Mouse (Mus musculus) natural killer cell, adult 2 months (primary cell): ENCODE measurements around the gene Barx2.
A peak's percentile ranks its signal among the peaks of the same experiment; 100 is the strongest.

ENCODE experiments used
- DNase-seq, 2 experiments: peaks; one replicate each; pipeline ENCODE4 v3.0.0; 2022; ENCODE audit warnings: low spot score in 2 of 2

The Barx2 gene

DNA sequence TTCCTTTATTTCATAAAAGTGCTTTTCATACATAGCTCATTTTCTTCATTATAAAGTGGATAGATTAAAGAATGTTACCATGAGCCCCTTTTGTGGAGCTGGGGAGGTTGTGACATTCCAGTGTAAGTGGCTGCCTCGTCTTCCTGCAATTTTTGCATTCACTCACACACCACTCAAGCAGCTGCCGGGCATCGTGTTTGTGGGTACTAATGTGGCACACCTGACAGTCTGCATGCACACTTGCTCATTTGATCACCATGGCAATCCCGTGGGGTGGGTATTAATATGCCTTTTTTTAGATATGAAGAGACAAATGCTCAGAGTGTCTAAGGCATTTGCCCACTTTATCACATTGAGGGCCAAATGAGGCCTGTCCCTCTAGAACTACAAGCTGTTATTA is 24.9 kb downstream of the Barx2 start:
- DNase-seq = no peak

DNA sequence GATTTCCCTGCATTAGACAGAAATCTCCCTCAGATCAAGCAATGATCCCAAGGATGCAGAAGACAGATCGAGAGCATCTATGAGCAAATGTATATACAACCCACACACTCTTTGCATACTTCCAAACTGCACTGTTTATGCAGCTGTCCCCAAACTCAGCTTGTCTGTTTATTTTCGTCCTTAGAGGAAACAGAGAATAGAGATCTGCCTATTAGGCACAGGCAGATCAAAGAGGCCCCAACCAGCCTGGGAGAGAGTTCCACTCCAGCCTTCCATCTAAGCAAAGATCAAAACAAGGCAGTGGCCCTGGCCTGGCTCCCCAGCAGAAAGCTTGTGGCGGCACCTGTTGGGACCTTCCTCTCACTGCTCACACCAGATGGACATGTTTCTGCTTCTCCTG is 27.0 kb downstream of the Barx2 start:
- no peak for DNase-seq

DNA sequence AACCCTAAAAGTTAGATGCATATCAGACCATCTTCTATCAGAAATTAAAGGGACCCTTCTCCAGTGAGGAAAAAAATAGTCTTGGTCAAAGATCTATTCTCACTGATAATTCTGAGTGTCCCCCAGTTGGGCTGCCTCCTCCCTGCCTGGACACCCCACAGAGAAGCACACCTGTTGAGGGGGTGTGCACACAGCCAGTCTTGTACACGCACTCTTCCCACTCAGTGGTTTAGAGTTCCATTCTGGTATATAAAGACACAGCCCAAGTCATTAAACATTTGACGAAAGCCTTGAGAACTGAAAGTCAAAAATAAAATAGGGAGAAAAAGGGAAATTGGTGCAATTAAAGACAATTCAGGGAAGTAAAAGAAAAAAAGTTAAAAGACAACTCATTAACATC is 30.9 kb downstream of the Barx2 start:
- no peak for DNase-seq

DNA sequence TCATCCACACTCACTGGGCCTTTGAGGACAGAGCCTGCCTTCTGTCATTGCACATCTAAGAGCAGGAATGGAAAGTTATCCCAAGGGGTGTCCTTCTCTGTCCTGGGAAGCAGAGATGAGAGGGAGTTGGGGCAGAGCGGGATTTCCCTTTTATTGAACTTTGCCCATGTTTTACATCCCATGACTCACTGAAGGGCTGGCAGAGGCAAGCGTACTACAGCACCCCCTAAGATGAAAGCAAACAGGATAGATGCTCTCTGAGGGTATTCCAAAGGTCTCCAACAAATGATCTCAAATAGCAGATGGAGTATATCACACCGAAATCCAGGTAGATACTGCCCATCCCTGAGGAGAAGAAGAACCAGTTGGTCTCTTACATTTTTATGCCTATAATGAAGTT is 37.7 kb downstream of the Barx2 start:
- DNase-seq = no peak

DNA sequence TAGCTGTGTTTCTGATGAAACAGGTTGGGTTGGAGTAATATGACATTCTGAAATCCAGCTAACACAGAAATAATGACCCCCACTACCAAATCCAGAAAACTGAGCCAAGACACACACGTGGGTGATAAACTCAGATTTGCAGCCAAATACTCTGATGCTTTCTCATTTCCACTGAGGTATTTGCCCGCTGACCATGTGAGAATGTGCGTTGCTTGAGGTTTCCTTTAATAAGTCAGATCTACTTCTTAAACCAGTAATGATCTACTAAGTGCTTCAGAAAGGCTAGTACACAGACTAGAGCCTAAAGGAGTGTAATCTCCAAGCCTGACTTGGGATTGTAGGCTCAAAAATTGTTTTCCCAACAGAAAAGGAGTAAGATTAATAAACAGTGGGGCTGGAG is 39.0 kb downstream of the Barx2 start:
- no peak for DNase-seq

DNA sequence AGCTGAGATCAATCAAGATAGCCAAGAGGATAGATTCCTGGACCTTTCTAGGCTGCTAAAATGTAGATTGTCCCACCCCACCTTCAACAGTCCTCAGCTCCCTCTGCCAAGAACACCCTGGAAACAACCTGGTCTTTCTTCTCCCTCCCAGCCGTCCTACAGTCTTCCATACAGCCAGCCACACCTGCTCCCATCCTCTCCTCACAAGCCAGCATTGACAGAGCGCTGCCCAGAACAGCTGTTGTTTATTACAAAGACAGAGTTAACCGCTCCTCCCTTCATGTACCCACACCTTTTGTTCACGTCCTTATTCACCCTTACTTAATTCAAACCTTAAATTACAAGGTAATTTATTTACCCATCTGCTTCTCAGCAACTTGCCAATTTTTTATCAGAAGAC is 41.9 kb downstream of the Barx2 start:
- DNase-seq = no peak

DNA sequence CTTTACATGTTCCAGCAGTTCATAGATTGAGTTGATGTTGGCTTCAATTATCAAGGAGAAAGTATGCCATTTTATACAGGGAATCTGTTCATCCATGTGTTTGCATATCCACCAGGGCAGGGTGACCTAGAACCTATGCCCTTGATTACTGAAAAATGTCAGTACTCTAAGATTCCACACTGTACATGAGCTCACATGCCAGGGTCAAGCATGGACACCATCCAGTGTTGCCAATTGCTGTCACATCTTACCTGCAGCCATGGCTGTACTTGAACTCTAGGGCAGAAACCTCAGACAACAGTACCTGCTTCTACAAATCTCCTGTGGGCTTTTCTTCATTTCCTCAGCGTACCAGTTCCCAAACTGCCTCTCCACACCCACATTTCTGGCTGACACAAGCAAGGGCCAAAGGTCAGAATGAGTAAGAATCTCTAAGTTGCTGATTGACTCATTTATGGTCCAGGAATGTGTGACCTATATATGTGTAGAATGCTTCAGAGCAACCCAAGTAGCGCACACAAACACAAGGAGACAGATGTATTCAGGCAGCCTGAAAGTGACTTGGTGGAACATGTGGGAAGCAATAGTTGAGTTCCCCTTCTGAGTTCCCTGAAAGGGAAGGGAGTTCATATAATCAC is 44.3 kb downstream of the Barx2 start:
- DNase-seq = no peak

DNA sequence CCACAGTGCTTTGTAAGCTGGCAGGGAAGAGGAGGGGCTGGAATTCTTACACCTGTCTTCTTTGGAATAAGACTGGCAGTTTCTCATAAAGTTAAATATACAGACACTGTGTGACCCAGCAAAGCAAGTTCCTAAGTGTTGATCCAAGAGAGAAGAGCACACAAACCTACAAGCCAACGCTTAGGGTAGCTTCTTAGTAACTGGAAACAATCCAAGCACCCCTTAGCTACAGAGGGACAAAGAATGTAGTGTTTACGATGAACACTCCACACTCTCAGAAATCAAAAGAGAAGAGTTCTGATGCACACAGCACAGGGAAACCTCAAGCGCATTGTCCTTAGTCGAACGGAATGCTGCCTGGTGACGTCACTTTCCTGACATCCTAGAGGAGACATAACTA is 49.4 kb downstream of the Barx2 start:
- no peak for DNase-seq

DNA sequence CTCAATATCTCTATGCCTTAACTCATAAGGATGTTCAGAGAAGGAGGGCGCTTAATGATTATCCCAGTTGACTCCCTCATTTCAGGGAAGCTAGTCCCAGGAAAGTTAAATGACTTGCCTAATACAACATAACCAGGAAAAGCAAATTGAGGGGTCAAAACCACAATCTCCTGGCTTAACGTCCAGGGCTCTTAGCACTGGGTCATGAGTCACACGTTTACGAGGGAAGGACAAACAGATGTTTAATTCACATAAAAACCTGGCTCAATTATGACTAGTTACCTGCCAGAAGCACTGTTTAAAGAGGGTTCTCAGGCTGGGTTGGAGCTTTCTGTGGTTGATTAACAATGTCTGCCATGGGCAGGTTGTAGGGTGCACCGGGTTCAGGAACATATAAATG is 53.8 kb downstream of the Barx2 start:
- DNase-seq = no peak

DNA sequence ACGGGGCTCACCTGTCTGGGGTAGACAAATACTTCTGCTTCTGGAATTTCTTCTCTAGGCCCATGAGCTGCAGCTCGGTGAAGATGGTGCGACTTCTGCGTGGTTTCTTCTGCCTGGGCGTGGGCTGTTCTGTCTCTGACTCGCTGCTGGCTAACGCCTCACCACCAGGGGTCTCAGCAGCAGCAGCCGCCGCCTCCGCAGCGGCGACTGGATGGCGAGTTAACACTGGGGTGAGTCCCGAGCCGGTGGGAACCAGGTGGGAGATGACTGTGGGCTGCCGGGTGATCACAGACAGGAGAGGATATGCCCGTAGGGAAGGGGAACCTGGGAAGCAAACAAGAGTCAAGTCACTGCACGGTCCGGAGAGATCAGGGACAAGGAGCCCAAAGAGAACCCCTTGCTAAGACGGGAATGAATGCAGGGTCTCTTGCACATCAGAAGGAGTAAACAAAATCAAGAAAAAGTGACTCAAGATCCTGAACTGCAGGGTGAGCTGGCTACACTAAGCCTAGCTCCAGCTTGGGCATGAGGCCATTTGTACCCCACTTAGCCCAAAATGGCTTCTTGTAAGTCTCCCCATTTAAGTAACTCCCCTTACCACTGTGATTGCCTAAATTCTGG is 54.4 kb downstream of the Barx2 start:
- DNase-seq = no peak

DNA sequence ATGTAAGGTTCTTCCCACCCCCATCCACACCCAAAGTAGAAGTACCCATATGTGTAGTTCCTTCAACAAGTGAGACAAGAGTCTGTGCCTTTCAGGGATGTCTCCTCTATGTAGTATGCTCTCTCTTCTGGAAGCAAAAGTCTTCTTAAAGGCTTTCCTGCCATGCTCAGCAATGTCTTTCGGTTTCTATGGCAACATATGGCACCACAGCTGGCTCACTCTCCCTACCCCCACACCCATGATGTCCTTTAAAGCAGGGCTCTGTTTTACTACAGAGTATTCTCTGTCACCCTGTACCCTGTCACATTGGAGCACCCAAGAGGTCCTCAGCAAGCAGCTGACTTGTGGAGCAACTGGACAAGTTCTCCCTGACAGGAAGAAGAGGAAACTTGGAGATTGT is 55.8 kb downstream of the Barx2 start:
- no peak for DNase-seq

DNA sequence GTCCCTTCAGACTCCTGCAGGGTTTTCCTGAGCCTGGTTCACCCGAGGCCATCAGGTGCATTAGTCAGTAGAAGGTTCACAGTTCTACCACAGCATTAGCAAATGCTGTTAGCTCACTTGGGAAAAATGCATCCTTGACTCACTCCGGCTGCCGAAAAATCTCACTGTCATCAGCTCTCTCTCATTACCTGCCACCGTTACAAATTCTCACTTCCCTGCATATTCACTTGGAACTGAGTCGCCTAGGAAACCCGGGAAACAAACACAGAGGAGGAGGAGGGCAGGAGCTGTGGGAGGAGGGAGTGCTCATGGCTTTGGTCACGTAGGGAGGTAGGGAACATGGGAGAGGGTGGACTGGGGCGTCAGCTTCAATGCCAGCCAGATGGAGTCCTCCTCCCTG is 56.8 kb downstream of the Barx2 start:
- DNase-seq = no peak

DNA sequence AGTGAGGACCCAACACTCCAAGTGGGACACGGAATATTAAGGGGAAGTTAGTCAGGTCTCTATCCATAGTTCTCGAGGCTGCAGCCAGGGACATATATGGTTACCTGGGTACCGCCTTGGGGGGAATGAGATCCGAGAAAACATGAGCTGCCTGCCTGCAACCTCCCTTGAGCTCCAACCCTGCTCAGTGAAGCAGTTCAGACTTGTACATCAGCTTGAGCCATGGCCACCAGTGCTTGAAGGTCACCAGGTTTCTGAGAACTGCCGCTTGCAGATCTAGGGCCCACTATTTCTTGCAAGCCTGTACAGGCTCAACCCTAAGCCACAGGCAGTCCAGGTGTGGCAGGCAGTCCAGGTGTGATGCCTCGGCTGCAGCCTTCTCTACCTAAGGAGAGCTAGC is 57.6 kb downstream of the Barx2 start:
- no peak for DNase-seq

DNA sequence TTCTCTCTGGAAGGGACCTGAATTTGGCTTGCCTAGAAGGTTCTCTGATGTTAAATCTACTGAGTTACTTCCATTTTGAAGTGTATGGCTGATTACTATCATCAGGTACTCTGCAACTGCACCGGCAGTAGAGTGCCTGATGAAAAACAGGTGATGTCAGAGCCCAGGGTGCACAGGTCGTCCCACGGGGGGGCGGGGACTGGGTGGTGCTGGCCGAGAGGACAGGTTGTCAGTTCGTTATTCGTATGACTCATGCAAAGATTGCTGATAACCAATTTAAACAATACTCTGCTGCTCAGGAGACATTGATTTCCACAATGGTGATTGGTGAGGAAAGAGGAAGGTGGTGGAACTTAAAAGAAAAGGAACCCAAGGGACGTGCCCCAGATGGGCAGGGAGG is 61.6 kb downstream of the Barx2 start:
- no peak for DNase-seq

DNA sequence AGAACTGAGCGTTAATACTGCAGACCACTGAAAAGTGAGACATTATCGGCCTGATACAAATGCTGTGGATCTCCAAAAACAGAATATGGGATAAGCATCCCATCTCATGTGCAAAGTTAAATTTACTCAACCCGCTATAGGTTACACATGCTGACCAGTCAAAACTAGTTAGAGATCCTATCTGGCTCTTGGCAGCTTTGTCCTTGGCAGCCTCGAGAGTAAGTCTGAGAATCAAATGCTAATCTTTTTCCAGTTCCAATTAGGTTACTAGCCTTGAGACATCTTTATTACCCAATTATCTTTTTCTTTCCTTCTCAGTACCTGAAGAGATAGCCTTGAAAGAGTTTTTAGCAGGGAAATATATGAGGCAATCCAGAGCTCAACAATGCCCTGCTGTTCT is 62.6 kb downstream of the Barx2 start:
- DNase-seq = no peak

DNA sequence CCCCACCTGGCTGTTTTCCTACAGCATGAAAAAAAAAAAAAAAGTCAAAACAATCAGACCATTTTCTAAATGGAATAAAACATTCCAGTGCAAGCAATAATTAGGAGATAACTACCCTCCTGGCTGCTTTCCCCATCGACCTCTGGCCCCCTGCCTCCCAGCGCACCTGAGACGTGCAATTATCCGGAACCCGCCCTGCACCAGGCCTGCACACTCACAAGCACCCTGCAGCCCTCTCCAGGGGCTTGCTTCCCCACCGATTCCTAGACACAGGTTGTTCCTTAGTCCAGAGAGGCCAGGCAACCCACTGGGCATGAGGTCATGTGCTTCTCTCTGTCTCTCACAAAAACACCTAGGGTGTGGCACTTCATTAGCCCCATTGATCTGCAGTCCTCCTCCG is 63.9 kb downstream of the Barx2 start:
- no peak for DNase-seq

DNA sequence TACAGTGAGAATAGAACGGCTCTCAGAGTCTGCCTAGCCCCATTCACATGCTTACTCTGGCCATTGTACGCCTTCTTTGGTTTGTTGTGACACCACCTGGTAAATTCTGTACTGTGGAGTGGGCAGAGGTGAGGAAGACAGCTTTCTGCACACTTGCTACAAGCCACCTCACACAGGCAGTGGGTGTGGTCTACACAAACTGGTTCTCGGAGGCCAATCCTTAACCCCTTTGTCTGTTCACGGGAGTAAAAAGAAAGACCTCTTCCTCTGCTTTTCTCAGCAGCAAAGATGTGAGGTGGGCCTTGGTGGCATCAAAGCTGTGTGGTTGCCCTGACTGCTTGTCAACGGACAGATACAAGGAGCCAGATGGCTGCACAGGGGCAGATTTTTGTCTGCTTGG is 68.6 kb downstream of the Barx2 start:
- DNase-seq = no peak

DNA sequence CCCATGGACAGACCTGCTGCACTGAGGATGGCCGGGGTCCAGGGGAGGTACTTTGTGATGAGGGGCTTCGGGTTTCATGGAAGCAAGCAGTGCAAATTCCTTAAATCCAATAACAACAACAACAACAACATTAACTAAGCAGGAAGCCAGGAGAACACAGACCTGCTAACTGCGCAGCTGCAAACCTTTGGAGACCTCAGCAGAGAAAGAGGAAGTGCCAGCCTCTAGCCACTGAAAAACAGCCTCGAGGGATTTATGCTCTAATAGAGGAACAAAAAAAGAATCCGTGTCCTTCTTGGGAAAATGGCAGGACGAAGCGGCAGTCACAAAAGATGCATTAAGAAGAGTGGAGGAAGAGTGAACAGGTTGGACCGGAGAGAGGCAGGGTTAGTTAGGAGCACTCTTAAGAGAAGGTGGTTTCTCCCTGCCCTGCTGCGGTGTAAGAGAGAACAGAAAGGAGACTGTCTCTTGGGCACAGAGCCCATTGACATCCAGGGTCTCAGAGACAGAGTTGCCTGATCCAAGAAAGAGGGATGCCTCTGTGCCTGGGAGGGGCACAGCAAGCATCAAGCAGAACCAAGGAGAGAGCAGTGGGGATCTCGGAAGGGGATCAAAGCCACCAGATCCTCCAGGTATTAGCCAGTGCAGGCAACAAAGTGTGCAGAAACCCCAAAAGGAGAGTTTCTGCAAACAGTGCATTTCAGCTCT is 72.0 kb downstream of the Barx2 start:
- DNase-seq = peak in 1 of 2 experiments; percentile 11

DNA sequence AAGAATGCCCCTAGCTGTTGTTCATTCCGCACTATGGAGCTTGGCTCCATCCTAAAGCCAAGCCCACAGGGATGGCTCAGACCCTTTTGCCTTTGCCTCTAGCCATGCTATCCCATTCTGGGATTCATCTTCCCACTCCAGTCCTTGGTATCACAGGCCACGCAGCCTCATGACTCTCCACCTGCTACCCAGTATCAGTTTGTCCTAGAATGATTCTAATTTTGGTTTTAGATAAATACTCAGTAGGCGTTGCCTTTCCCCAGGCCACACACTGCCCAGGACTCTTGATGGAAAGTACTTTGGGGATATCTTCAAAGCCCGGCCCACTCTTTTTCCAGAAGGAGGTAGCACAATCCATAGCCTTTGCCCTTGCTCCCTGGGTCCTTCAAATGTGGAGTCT is 72.7 kb downstream of the Barx2 start:
- no peak for DNase-seq

DNA sequence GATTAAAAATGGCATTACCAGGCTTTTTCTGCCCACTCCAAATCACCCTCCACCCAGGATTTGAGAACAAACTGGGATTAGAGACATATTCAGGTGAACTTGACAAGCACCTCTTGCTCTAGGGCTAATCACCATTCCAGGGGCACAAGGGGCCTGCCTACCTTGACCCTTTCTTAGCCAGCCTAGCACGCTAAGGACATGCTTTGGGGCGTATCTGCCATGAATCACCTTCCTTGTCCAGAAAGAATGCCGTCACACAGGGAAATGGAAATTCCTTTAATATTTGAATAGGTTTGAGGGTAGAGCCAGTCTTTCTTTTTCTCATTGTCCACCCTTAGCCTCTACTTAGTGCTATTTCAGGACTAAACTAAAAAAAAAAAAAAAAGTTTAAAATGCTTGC is 73.2 kb downstream of the Barx2 start:
- DNase-seq = no peak

DNA sequence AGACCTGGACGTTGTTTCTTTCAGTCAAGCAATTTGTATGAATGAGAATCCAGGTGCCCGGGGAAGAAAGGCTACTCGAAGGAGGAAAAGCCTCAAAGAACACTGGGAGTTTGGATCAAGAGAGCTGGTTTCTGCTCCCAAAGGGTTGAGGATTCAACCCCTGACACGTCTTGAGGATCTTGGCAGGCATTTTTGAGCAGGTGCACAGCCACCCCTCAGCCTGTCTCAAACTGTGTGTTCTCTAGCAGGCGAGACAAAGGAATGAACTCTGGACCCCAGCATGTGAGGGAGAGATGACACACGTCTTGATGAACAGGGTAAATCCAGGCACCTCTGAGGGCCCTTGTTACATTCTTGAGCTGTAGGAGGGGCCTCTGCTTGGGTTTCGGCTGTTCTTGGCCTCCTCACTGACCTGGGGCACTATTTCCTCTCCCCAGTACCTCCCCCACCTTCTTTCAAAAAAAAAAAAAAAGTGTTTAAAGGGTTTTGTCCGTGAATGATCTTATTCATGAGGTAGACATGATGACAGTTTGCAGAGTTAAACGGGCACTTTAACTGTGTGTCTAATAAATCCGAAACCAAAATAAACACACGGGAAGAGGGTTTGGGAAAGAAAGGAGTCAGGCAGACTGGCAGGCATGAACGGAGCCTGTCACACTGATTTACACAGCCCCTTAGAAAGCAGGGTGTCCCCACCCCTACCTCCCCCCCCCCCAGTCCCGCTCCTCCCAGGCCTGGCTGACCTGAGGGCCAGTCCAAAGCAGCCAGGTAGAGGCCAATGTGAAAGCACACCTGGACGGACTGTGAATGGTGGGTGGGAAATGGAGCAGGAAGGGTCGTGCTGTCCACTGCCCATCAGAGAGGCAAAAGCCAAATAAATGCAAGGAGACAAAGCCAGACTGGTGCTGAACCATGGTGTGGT is 73.9 kb downstream of the Barx2 start:
- DNase-seq = no peak

DNA sequence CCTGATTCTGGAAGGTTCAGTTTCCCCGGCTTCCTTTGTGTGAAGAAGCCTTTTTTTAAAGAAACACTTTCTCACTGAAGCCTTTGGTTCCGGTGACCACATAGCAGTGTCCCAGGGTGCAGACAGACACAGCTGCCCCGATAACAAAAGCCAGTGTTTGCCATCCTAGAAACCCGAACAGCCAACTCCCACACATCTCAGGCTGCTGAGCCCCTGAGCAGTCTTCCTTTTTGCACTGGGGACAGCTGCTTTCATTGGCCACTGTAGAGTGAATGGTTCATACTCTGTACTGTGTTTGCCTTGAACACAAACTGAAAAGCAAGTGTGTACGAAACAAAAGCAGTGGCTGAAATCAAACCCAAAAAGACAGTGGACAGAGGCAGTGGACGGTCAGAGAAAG is 75.2 kb downstream of the Barx2 start:
- DNase-seq = no peak
